43 mouse cellular contexts compared by ENCODE assay signal in genomic region chr2:22285777-22286176, GRCm38 (mm10). TPM values are rescaled to one million over a fixed set of nuclear protein-coding genes. Genes with fewer than 3 reads are reported as not detected.
"Had no signal": no experiment of that assay in that cellular context is flagged by ENCODE, and none has a peak within 500 bp of the region (broad histone marks: within the 10 kb centered on the region; RNA-seq: fewer than 3 reads in every experiment).

No protein-coding gene starts in this region.

- H3K27me3 ChIP-seq: heart, embryonic 12.5 days; heart, embryonic 13.5 days; heart, embryonic 15.5 days; hindbrain, embryonic 12.5 days; hindbrain, embryonic 13.5 days; hindbrain, embryonic 15.5 days; intestine, embryonic 15.5 days; kidney, embryonic 15.5 days had no signal

- H3K4me2 ChIP-seq: heart, embryonic 11.5 days; heart, embryonic 12.5 days; heart, embryonic 13.5 days; heart, embryonic 15.5 days; hindbrain, embryonic 12.5 days; hindbrain, embryonic 13.5 days; hindbrain, embryonic 14.5 days; hindbrain, embryonic 15.5 days; intestine, embryonic 15.5 days; kidney, embryonic 15.5 days had no signal

- H3K27ac ChIP-seq: heart, adult 2 months; heart, embryonic 10.5 days; heart, embryonic 13.5 days; heart, embryonic 15.5 days; hindbrain, embryonic 10.5 days; hindbrain, embryonic 12.5 days; hindbrain, embryonic 13.5 days; hindbrain, embryonic 14.5 days; hindbrain, embryonic 15.5 days; hindbrain, postnatal 0 days; intestine, embryonic 15.5 days; kidney, embryonic 15.5 days; kidney, postnatal 0 days; layer of hippocampus, adult 2 months had no signal

- H3K4me3 ChIP-seq: heart, adult 2 months; heart, embryonic 10.5 days; heart, embryonic 12.5 days; heart, embryonic 13.5 days; heart, embryonic 15.5 days; hindbrain, embryonic 10.5 days; hindbrain, embryonic 12.5 days; hindbrain, embryonic 13.5 days; hindbrain, embryonic 15.5 days; intestine, embryonic 15.5 days; kidney, embryonic 15.5 days; layer of hippocampus, adult 2 months had no signal

- H3K9me3 ChIP-seq: heart, embryonic 10.5 days; heart, embryonic 12.5 days; heart, embryonic 13.5 days; heart, embryonic 15.5 days; hindbrain, embryonic 10.5 days; hindbrain, embryonic 12.5 days; hindbrain, embryonic 13.5 days; hindbrain, embryonic 15.5 days; intestine, embryonic 15.5 days; kidney, embryonic 15.5 days had no signal

- H3K36me3 ChIP-seq: heart, embryonic 10.5 days; heart, embryonic 12.5 days; heart, embryonic 13.5 days; heart, embryonic 15.5 days; hindbrain, embryonic 10.5 days; hindbrain, embryonic 12.5 days; hindbrain, embryonic 13.5 days; hindbrain, embryonic 15.5 days; intestine, embryonic 15.5 days; kidney, embryonic 15.5 days had no signal

- H3K9ac ChIP-seq: heart, embryonic 12.5 days; heart, embryonic 13.5 days; heart, embryonic 15.5 days; hindbrain, embryonic 12.5 days; hindbrain, embryonic 13.5 days; hindbrain, embryonic 14.5 days; hindbrain, embryonic 15.5 days; intestine, embryonic 15.5 days; kidney, embryonic 15.5 days had no signal

- H3K4me1 ChIP-seq: heart, embryonic 10.5 days; heart, embryonic 12.5 days; heart, embryonic 13.5 days; heart, embryonic 15.5 days; hindbrain, embryonic 10.5 days; hindbrain, embryonic 12.5 days; hindbrain, embryonic 13.5 days; hindbrain, embryonic 15.5 days; intestine, embryonic 15.5 days; kidney, embryonic 15.5 days had no signal

- ATAC-seq: hindbrain, embryonic 16.5 days; hindbrain, postnatal 0 days; inflammation-experienced regulatory T-cells, adult 6 months; intestine, embryonic 15.5 days; intestine, embryonic 16.5 days; intestine, postnatal 0 days had no signal

- DNase-seq: heart, adult 18-20 months; heart, adult 2 months; heart, postnatal 10 days; heart, postnatal 14 days; heart, postnatal 36 days; heart, postnatal 4 days; kidney, adult 11 months; kidney, adult 18-20 months; kidney, adult 2 months; kidney, adult 8-10 months; kidney, adult 9 months; kidney, postnatal 10 days; kidney, postnatal 14 days; kidney, postnatal 25 days; kidney, postnatal 36 days; kidney, postnatal 4 days; layer of hippocampus, adult 9-11 months had no signal

RNA-seq across cellular contexts. Expression of gene Myo3a, which starts 58.5 kb away (rescaled TPM):
- polyA plus RNA-seq: heart, adult 2 months; heart, embryonic 10.5 days; heart, embryonic 11.5 days; heart, embryonic 12.5 days; heart, embryonic 13.5 days; heart, embryonic 14.5 days; heart, embryonic 15.5 days; heart, embryonic 16.5 days; heart, postnatal 0 days; hindbrain, embryonic 10.5 days; hindbrain, embryonic 11.5 days; hindbrain, embryonic 13.5 days; hindbrain, embryonic 14.5 days; hindbrain, embryonic 15.5 days; inflammation-experienced regulatory T-cells, adult 6 months; intestine, embryonic 14.5 days; intestine, embryonic 15.5 days; intestine, embryonic 16.5 days; intestine, postnatal 0 days; kidney, embryonic 16.5 days; large intestine, adult 2 months had no signal
